15 mouse cellular contexts compared by ENCODE assay signal in genomic region chr17:54483901-54484300, GRCm38 (mm10).
"Had no signal": no experiment of that assay in that cellular context is flagged by ENCODE, and none has a peak within 500 bp of the region (broad histone marks: within the 10 kb centered on the region; RNA-seq: fewer than 3 reads in every experiment).

No protein-coding gene starts in this region.

- DNase-seq: cerebellum, adult 9-11 months; cerebellum, postnatal 10 days; cerebellum, postnatal 14 days; cerebellum, postnatal 25 days; cerebellum, postnatal 36 days; embryo, embryonic 11 days; forebrain, postnatal 0 days; gastrocnemius, adult 2 months; gastrocnemius, postnatal 10 days; gastrocnemius, postnatal 14 days; gastrocnemius, postnatal 25 days; gastrocnemius, postnatal 36 days; heart, adult 11 months; heart, adult 18-20 months; heart, adult 2 months had no signal
